Mouse (Mus musculus) left cerebral cortex, adult 11 months (tissue): ENCODE data around the gene Foxl2.
A peak's percentile ranks its signal among the peaks of the same experiment; 100 is the strongest.

Experiments
- DNase-seq: peaks from one replicate; pipeline ENCODE4 v3.0.0; 2022; ENCODE audit warnings: low spot score

Gene Foxl2

GRCm38 (mm10) chr9:98961591-98962477, 6.7 kb downstream of the Foxl2 start:
- no peak for DNase-seq

DNA sequence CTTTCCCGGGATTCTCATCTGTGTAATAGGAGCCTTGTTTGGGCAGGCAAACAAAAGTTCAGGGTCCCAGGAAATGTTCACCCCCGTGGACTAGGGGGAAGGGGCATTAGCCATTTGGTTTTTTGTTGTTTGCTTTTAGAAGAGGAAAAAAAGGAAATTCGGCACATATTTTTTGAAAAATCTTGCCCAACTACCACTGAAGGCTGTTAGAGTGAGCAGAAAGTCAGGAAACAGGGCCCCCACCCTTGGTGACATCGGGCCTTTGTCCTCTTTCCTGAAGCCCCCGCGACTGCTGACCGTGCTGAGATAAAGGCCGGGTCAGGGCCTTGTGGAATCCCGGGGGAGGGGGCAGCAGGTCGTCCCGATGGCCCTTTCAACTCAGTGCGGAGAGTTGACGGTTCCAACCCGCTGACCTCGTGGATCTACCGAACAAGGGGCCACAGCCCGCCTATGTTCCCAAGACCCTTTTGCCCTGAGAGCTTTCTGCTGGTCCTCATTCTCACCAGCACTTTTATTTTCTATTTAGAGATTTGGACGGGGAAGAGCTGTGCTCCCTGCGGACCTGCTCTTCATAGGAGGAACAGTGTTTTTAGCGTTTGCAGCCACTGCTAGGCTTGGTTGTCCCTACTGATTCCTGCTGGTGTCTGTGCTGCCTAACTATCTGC, 7.5 kb downstream of the Foxl2 start:
- no peak for DNase-seq

DNA sequence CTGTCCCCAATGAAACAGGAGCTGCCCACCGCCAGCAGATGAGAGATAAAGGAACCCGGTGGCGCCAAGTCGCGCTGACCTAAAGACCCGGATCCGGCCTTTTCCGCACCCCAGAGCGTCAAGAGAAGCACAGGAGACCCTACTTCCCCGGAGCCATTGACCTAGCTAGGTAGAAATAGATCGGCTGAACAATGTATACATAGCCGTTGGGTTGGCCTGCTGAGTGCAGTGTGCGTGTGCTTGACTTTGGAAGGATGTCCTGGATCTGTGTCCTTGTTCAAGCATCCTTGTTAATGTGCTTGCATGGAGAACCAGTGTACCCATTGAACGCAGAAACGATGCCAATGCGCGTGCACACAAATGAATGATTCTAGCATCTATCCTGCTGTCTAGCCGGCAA, 8.6 kb downstream of the Foxl2 start:
- no peak for DNase-seq

DNA sequence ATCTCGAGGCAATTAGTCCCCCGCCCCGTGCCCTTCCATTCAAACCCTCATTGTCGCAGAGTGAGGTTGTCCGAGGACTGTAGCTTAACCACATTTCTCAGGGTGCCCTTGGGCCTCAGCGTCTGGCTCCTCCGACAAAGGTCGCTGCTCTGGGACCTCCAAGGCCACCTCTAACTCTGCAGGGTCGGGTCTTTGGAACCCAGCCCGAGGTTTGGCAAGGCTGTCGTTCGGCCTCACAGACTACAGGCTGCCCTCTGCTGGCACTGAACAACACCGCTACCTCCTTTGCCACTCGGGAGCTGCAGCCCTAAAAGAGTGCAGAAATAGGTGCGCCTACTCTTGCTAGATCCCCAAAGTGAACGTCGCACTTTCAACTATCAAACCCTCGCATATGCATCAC, 10.0 kb downstream of the Foxl2 start:
- DNase-seq = no peak

DNA sequence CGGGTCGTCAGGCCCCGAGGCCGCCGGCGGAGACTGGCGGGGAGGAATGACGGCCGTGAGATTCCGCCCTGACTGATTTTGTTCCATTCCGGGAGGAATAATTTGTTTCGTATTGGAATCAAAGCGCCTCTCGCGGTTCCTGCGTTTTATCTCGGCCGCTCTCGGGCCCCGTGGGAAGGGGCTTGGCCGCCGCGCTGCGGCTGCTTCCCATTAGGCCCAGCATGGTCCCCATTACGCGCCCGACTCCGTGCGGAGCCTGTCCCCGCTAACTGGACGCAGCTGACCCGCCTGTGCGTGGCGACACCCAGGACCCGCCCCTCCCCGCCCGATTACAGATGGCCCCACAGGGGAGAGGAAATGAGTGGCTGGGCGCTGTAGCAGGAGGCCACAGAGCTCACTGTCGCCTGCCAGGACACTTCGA, 18.0 kb downstream of the Foxl2 start:
- DNase-seq = no peak

DNA sequence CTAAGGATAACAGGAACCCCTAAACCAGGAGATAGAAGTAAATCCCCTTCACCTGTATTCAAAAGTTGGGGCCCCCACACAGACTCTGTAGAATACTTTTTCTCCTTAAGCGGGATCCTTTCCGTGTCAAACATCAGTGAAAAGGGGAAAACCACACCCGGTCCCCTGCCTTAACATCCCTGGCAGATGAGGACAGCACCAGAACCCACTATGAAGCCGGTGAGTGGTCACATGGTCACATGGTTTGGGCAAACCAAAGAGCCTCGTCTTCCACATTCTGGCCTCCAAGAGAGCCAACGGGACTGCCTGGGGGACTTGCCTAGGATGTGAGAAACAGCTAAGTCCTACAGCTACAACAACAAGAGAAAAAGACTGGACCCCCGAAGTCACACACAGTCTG, 18.5 kb downstream of the Foxl2 start:
- no peak for DNase-seq

GRCm38 (mm10) chr9:98974898-98975297, 19.8 kb downstream of the Foxl2 start:
- no peak for DNase-seq

DNA sequence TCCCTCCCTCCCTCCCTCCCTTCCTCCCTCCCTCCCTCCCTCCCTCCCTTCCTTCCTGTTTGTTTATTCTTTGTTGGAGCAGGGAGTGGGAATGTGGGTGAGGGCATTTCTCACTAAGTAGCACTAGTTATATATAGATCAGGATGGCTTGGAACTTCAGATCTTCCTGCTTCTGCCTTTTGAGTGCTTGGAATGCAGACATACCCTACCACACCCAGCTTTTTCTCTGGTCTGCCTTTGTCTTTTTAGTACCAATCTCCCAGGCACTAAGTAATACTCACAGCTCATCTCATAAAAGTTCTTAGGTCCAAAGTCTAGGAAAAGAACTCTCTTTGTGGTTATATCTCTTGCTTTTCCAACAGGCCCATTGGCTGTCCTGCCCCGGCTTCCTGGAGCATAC, 21.0 kb downstream of the Foxl2 start:
- DNase-seq = no peak

- no peak for DNase-seq
These were observed 21.4 kb downstream of the Foxl2 start for GRCm38 (mm10) chr9:98976520-98976919.

GRCm38 (mm10) chr9:98979431-98980416, 24.6 kb downstream of the Foxl2 start:
- peak; percentile 66 for DNase-seq

- DNase-seq = peak; percentile 100
These were observed 30.9 kb downstream of the Foxl2 start, which contains the start of gene Faim for GRCm38 (mm10) chr9:98985800-98986475. TSS of gene Faim (plus strand) at chr9:98986373.

DNA sequence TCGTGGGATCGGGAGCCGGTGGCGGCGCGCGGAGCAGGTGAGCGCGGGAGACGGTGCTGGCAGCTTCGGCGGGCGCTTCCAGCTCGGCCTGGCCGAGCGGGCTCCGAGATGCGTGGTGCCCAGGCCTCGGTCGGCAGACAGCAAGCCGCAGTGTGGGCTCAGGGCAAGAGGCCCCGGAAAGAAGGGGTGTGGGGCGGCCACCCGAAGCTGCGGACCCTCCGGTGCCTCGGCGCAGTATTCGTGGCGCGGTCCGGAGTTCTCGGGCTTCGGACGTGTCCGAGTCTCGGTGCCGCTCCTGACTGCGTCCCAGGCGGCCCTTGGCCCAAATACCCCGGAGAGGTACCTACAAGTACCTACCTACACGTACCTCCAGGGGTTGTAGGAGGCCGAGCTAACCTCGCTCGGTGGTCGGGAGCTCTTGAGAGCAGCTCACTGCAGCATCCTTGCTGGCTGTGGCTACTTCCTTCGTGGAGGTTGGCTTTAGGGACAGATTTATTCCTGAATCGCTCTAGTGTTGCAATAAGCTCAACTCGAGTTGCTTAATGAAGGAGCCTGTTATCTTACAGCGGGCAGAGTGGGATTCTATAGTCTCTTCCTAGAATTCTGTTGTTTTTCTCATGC, 31.5 kb downstream of the Foxl2 start:
- DNase-seq = no peak

DNA sequence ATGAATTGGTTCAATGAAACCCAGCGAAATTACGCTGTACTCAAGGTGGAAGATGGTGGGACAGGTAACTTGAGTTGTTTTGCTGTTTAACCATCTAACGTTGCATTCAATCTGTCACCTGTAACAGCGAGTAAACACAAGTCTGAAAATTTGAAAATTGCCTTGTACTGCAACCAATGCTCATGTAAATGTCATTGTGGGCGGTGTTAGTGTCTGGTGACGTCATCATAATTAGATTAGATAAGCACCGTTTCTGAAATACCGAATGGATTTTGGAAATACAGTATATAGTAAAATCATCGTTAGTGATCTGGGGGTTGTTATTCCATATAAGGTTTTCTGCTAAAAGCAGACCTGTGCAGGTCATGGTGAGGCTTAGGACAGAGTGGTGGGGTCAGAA, 32.0 kb downstream of the Foxl2 start:
- DNase-seq = no peak

- DNase-seq = no peak
These were observed 39.0 kb downstream of the Foxl2 start for GRCm38 (mm10) chr9:98994103-98994502.

DNA sequence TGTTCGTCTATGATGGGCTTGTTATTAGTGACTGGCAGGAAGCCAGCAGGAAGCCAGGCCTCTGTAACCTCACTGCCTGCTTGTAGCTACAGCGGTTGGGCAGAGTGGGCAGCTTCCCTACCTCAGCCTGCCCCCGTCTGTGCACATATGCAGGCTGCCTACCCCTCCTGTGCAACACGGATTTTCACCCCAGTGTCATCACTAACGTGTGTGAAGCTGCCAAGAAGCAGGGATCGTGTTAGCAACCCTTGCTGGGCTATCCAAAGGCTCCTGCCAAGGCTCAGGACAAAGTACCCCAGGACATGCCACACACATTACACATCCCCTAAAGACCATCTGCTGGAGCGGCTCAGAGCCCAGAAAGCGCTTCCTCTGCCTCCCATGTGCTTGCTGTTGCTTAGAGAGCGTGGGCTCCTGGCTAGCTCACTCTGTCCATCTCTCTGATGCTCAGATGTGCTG, 44.8 kb downstream of the Foxl2 start:
- DNase-seq = no peak

DNA sequence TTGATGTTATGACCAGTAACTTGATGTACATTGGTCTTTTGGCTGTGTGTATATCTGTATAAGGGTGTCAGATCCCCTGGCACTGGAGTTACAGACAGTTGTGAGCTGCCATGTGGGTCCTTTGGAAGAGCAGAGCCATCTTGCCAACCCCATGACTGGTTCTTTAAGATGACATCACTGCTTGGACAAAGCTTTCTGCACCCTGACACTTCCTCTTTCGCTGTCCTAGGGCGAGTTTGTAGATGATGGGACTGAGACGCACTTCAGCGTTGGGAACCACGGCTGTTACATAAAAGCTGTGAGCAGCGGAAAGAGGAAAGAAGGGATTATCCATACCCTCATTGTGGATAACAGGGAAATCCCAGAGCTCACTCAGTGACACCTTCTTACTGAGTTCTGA, 46.2 kb downstream of the Foxl2 start:
- no peak for DNase-seq
